Mouse (Mus musculus) E14TG2a.4 (cell line): ENCODE data around the gene Rhot1.

Experiments used
- CTCF ChIP-seq: conservative IDR thresholded peaks from 2 replicates; pipeline ENCODE4 v1.5.1; 2014; ENCODE audit warnings: low read length
- POU5F1 ChIP-seq: IDR thresholded peaks from 2 replicates; pipeline ENCODE4 v1.6.1; 2014; ENCODE audit warnings: low read length, borderline replicate concordance

- TF ChIP-seq CTCF (no peak), POU5F1 (no peak)
Measured at GRCm38 (mm10) chr11:80190280-80190679, 18.5 kb upstream of the Rhot1 start.
